Mouse (Mus musculus): ENCODE results near the gene Gsn. TPM values are rescaled to one million over a fixed set of nuclear protein-coding genes. Genes with fewer than 3 reads are reported as not detected.

Gsn gene
- polyA plus RNA-seq, 1 experiment, result 0.36 TPM

DNA sequence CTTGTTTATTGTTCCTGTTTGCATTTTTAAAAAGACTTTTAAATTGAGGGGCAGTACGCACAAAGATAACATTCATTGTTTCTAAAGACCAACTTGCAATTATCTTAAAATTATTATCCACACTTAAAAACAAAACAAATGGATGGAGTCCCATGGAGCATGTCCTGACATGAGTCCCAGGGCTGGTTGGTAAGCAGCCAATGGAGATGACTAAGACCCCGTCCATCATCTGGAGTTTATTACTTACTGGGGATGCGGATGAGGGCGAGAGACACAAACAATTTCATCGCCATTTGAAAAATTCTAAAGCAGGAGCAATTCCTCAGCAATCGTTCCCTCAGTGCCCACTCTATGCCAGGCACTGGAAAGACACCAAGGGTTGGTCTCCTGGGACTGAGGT lies 21.2 kb upstream of the Gsn start:
- Histone ChIP-seq H3K9me3 (ENCODE audit: control insufficient read depth, low read length) (no peaks in the 10 kb centered on the region), H3K27me3 (ENCODE audit: control insufficient read depth) (no peaks in the 10 kb centered on the region), H3K36me3 (ENCODE audit: control insufficient read depth) (no peaks in the 10 kb centered on the region), H3K4me3 (replicated peaks) (no peak overlapping the region), H3K4me1 (ENCODE audit: control insufficient read depth) (no peaks in the 10 kb centered on the region)
- TF ChIP-seq GATA1 (IDR thresholded peaks at IDR 0.05; ENCODE audit: low read length) (no peak), TAL1 (IDR thresholded peaks at IDR 0.05; ENCODE audit: low read length) (no peak)

DNA sequence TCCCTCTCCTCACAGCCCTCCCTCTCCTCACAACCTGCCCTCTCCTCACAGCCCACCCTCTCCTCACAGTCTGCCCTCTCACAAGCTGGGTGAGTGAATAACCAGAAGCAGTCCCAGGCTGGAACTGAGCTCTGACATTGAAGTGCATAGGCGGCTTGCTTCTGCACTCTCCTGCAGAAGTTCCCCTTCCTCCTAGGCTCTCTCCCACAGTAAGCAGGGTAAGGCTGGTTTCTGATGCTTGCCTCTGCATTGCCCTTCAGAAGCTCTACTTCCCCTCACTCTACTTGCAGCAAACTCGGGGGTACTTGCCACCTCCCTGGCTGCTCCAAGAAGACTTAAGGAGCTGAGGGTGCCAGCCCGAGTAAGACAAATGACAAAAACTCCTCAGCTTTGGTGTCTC lies 11.9 kb upstream of the Gsn start:
- Histone ChIP-seq H3K9me3 (ENCODE audit: control insufficient read depth, low read length) (no peaks in the 10 kb centered on the region), H3K36me3 (ENCODE audit: control insufficient read depth) (no peaks in the 10 kb centered on the region), H3K4me1 (ENCODE audit: control insufficient read depth) (peaks cover 3% of the 10 kb centered on the region), H3K27me3 (ENCODE audit: control insufficient read depth) (peaks cover 7% of the 10 kb centered on the region), H3K4me3 (replicated peaks) (no peak overlapping the region)
- TF ChIP-seq TAL1 (IDR thresholded peaks at IDR 0.05; ENCODE audit: low read length), result no peak
- no peak for TF ChIP-seq GATA1 (IDR thresholded peaks at IDR 0.05; ENCODE audit: low read length)

DNA sequence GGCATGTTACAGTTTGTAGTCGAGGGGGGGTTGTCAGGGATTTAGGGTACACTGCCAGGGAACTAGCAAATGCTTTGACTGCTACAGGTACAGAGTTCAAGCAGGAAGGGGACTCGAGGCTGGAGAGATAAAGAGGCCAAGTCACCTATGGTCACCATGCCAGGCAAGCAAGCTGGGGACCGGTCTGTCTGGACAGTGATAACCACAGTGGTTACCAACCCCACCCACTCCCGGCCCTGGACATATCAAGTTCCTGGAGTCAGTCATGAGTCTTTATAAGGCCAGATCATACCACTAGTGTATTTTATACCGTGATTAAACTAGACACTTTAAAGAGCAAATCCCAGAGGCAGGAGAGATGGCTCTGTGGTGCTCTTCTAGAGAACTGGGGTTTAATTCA lies 8.4 kb upstream of the Gsn start:
- H3K36me3 ChIP-seq (ENCODE audit: control insufficient read depth), result no peaks in the 10 kb centered on the region
- no peak overlapping the region for H3K4me3 ChIP-seq (replicated peaks)
- peaks cover 3% of the 10 kb centered on the region for H3K4me1 ChIP-seq (ENCODE audit: control insufficient read depth)

DNA sequence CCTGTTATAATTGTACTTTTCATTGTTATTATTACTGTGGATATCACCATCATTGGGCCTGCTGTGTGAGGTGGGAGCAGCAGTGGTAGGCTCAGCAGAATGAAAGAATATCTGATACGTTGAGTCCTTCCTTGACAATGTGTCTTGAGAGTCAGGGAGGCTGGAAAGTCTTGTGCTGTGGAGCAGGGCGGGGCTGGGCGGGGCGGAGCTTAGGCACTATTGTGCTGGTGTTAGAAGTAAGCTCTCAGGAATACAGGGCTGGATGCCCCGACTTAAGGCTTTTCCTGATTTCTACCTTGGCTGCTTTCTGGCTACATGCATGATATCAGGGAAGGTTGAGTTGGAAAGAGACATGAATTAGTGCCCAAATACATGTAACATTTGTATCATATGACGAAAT lies 3.4 kb upstream of the Gsn start:
- Histone ChIP-seq H3K9me3 (ENCODE audit: control insufficient read depth, low read length) (no peaks in the 10 kb centered on the region), H3K27me3 (ENCODE audit: control insufficient read depth) (peaks cover 40% of the 10 kb centered on the region), H3K4me3 (replicated peaks) (no peak overlapping the region), H3K4me1 (ENCODE audit: control insufficient read depth) (peaks cover 16% of the 10 kb centered on the region), H3K36me3 (ENCODE audit: control insufficient read depth) (no peaks in the 10 kb centered on the region)
- TF ChIP-seq TAL1 (IDR thresholded peaks at IDR 0.05; ENCODE audit: low read length), result no peak
- TF ChIP-seq GATA1 (IDR thresholded peaks at IDR 0.05; ENCODE audit: low read length), result no peak

More for the DNA sequence above, 8.4 kb upstream of the Gsn start:
- TF ChIP-seq GATA1 (IDR thresholded peaks at IDR 0.05; ENCODE audit: low read length) (no peak), TAL1 (IDR thresholded peaks at IDR 0.05; ENCODE audit: low read length) (no peak)
- no peaks in the 10 kb centered on the region for H3K9me3 ChIP-seq (ENCODE audit: control insufficient read depth, low read length)
- peaks cover 9% of the 10 kb centered on the region for H3K27me3 ChIP-seq (ENCODE audit: control insufficient read depth)

DNA sequence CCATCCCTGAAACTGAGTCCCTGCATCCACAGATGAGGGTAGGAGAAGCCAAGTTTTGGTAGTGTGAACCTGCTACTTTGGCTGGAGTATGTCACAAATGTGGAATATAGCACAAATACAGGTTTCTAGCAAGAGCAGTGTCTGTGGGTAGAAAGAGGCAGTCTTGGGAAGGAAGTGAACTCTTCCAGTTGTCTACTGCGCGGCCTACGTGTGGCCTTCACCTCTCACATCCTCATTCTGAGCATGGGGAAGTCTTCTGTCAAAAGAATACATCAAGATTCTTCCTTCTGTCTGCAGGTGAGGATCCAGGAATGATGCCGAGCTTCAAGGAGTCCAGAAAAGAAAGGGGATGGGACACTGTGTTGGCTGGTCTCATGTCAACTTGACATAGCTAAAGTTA lies 2.4 kb upstream of the Gsn start:
- peaks cover 15% of the 10 kb centered on the region for H3K4me1 ChIP-seq (ENCODE audit: control insufficient read depth)

DNA sequence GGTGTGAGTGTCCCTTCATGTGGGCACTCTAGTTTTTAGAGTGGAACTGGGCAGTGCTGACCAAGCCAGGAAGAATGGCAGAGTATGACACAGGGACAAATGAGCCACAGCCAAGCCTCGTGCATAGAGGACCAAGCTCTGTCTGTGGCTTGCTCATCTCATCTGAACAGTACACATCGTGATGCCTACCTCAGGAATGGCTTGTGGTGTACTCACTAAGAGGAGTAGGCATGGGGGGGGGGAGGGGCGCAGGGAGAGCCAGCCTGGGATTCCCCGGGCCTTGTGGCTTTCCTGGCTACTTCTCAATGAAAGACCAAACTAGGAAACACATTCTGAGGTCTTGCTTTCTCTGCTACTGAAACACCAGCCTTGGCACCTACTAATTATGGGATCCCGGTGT lies 1.2 kb upstream of the Gsn start:
- H3K36me3 ChIP-seq (ENCODE audit: control insufficient read depth), result no peaks in the 10 kb centered on the region
- no peak overlapping the region for H3K4me3 ChIP-seq (replicated peaks)
- peaks cover 57% of the 10 kb centered on the region for H3K27me3 ChIP-seq (ENCODE audit: control insufficient read depth)
- H3K9me3 ChIP-seq (ENCODE audit: control insufficient read depth, low read length), result no peaks in the 10 kb centered on the region
- no peak for TF ChIP-seq GATA1 (IDR thresholded peaks at IDR 0.05; ENCODE audit: low read length)
- TF ChIP-seq TAL1 (IDR thresholded peaks at IDR 0.05; ENCODE audit: low read length), result no peak
- peaks cover 15% of the 10 kb centered on the region for H3K4me1 ChIP-seq (ENCODE audit: control insufficient read depth)

More for the DNA sequence above, 2.4 kb upstream of the Gsn start:
- H3K4me3 ChIP-seq (replicated peaks), result no peak overlapping the region
- no peak for TF ChIP-seq GATA1 (IDR thresholded peaks at IDR 0.05; ENCODE audit: low read length)
- no peak for TF ChIP-seq TAL1 (IDR thresholded peaks at IDR 0.05; ENCODE audit: low read length)
- no peaks in the 10 kb centered on the region for H3K36me3 ChIP-seq (ENCODE audit: control insufficient read depth)
- peaks cover 50% of the 10 kb centered on the region for H3K27me3 ChIP-seq (ENCODE audit: control insufficient read depth)
- no peaks in the 10 kb centered on the region for H3K9me3 ChIP-seq (ENCODE audit: control insufficient read depth, low read length)

DNA sequence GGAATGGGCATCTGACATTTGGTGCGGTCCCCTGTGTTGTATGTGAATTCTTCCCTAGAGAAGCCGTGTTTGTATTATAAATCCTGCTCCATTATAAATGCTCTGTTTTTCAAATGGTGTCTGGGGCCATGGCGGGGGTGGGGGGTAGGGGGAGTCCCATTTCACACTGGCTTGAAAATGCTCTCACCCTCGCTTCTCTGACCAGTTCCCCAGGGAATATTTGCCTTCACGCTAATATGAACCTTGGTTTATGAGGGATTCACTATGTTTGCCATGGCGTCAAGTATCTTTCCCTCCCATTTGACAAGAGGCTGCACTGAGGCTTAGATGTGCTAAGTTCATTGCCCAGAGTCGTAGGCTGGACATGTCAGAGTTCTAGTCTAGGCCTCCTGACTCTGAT lies 718 bp upstream of the Gsn start:
- Histone ChIP-seq H3K9me3 (ENCODE audit: control insufficient read depth, low read length) (no peaks in the 10 kb centered on the region), H3K4me1 (ENCODE audit: control insufficient read depth) (peaks cover 15% of the 10 kb centered on the region), H3K4me3 (replicated peaks) (no peak overlapping the region), H3K36me3 (ENCODE audit: control insufficient read depth) (no peaks in the 10 kb centered on the region), H3K27me3 (ENCODE audit: control insufficient read depth) (peaks cover 57% of the 10 kb centered on the region)
- TF ChIP-seq GATA1 (IDR thresholded peaks at IDR 0.05; ENCODE audit: low read length), result no peak
- TF ChIP-seq TAL1 (IDR thresholded peaks at IDR 0.05; ENCODE audit: low read length), result no peak

DNA sequence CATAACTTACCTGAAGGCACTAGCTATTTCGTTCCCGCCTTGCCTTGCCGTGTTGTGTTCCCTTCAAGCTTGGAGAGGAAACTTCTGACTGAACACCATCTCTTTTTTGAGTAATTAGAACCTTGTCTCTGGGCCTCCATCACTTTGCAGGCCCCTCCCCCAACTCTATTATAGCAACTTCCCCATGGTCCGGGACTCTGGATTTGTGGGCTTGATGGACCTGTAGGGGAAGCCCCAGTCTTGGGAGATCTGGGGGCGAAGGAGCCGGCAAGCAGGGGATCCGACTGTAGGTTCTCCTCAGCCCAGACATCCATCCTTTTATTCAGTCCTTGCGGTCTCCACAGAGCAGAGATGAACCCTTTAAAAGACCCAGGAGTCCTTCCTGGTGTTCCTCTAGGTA lies 752 bp downstream of the Gsn start:
- Histone ChIP-seq H3K9me3 (ENCODE audit: control insufficient read depth, low read length) (no peaks in the 10 kb centered on the region), H3K4me1 (ENCODE audit: control insufficient read depth) (peaks cover 15% of the 10 kb centered on the region), H3K36me3 (ENCODE audit: control insufficient read depth) (no peaks in the 10 kb centered on the region), H3K4me3 (replicated peaks) (no peak overlapping the region), H3K27me3 (ENCODE audit: control insufficient read depth) (peaks cover 55% of the 10 kb centered on the region)
- TF ChIP-seq TAL1 (IDR thresholded peaks at IDR 0.05; ENCODE audit: low read length) (no peak), GATA1 (IDR thresholded peaks at IDR 0.05; ENCODE audit: low read length) (no peak)

DNA sequence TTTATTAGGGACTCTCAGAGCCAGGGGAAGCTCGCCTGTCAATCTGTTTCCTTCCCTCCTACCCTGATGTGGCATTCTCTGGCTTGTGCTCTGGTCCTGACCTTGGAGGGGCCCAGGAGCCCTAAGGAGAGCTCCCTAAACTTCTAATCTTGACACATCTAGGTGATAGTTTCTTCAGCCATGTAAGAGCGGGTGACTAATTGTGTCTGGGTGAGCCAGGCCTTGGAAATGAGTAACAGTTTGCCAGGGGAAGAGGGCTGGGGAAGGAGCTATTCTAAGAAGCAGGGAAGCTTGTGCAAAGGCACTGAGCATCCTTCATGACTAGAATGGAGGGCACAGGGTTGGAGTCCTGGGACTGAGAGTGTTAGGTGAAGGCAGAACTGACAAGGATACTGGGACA lies 1.7 kb downstream of the Gsn start:
- TF ChIP-seq TAL1 (IDR thresholded peaks at IDR 0.05; ENCODE audit: low read length) (no peak), GATA1 (IDR thresholded peaks at IDR 0.05; ENCODE audit: low read length) (no peak)
- H3K9me3 ChIP-seq (ENCODE audit: control insufficient read depth, low read length), result no peaks in the 10 kb centered on the region
- peaks cover 15% of the 10 kb centered on the region for H3K4me1 ChIP-seq (ENCODE audit: control insufficient read depth)
- no peaks in the 10 kb centered on the region for H3K36me3 ChIP-seq (ENCODE audit: control insufficient read depth)
- peaks cover 55% of the 10 kb centered on the region for H3K27me3 ChIP-seq (ENCODE audit: control insufficient read depth)
- no peak overlapping the region for H3K4me3 ChIP-seq (replicated peaks)

DNA sequence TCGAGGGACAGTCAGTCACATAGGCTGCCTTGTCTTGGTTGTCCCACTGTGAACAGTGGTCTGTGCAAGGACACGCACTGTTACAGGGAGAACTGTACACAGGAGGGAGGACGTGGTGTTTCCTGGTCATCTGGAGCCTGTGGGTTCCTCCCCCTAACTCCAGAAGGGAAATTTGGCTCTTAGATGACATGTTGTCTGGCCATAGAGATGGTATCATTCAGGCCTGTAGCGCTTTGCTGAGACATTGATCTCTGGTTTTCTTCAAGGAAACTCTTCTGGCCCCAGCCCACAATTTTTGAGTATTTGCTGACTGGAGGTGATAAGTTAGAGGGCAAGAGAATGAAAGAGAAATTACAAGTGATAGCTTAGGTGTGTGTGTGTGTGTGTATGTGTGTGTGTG lies 2.4 kb downstream of the Gsn start:
- no peak for TF ChIP-seq GATA1 (IDR thresholded peaks at IDR 0.05; ENCODE audit: low read length)
- no peak for TF ChIP-seq TAL1 (IDR thresholded peaks at IDR 0.05; ENCODE audit: low read length)
- Histone ChIP-seq H3K4me1 (ENCODE audit: control insufficient read depth) (peaks cover 15% of the 10 kb centered on the region), H3K4me3 (replicated peaks) (no peak overlapping the region)

More for the DNA sequence above, 2.4 kb downstream of the Gsn start:
- Histone ChIP-seq H3K9me3 (ENCODE audit: control insufficient read depth, low read length) (no peaks in the 10 kb centered on the region), H3K27me3 (ENCODE audit: control insufficient read depth) (peaks cover 53% of the 10 kb centered on the region), H3K36me3 (ENCODE audit: control insufficient read depth) (no peaks in the 10 kb centered on the region)

Measured in erythroblast, embryonic 14.5 days (primary cell).